Mouse (Mus musculus): Measurements from ENCODE around the gene Zfp13. TPM values are rescaled to one million over a fixed set of nuclear protein-coding genes. Genes with fewer than 3 reads are reported as not detected.
"Not testable (repeated sequence)": the region's sequence is repeated elsewhere in the genome, so short reads cannot be mapped to it uniquely, and the experiment has no call there.

Zfp13 gene
- total RNA-seq, 2 experiments from 2014 or later: 10.6 to 12.5 TPM

DNA sequence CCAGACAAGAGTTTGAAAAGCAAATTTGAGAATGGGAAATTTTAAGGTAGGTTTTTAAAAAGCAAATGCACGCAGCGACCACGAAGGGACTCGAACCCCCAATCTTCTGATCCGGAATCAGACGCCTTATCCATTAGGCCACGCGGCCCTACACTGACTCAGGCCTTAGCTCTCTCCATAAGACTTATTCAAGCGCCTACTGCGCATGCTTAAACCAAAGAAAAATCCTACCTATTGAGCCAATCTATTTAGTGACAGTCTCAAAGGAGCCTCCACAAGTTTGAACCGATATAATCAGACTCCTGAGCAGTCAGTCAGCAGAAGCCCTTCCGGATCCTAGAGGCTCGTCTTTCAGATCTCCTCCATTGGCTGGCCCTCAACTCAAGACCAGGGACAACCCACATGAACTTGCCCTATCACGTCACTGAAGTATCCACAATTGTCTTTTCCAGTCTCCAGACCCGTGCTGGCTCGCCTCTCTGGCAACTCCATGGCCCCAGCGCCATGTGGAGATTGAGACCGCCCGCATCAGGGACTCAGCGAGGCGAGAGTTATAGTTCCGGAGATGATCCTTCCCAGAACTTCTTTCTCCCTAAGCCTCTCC, 49.0 kb downstream of the Zfp13 start:
- DNase-seq: peak; percentile 95

DNA sequence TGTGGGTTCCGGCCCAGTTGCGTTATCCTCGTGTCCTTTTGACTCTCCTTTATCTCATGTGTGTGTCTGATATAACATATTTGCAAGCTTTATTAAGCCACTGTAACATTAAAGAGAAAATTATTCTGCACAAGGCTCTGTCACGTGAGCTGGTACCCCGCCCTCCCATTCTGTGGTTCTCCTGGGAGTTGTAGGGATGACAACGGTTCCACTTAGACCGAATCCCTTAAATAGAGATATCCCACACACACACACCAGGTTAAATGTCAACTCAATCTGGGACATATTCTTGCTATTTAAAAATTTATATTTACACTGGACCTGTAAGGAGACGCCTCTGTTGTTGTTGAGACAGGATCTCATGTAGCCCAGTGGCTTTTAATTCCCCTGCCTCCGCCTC, 49.8 kb downstream of the Zfp13 start:
- no peak for DNase-seq

DNA sequence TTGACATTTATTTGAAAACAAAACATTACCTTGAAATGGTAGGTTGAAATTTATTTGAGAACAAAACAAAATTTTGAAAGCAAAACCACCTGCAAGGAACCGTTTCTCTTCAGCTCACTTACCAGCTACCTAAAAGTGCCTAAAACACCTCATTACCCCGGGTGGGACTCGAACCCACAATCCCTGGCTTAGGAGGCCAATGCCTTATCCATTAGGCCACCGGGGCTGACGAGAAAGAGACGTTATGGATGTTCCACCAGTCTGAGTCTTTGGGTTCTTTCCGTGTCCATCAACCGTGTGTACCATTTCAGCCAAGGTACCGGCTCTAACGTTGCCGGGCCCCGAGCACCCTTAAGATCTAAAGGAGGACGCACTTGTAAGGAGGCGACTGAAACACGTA, 50.7 kb downstream of the Zfp13 start:
- peak; percentile 87 for DNase-seq

DNA sequence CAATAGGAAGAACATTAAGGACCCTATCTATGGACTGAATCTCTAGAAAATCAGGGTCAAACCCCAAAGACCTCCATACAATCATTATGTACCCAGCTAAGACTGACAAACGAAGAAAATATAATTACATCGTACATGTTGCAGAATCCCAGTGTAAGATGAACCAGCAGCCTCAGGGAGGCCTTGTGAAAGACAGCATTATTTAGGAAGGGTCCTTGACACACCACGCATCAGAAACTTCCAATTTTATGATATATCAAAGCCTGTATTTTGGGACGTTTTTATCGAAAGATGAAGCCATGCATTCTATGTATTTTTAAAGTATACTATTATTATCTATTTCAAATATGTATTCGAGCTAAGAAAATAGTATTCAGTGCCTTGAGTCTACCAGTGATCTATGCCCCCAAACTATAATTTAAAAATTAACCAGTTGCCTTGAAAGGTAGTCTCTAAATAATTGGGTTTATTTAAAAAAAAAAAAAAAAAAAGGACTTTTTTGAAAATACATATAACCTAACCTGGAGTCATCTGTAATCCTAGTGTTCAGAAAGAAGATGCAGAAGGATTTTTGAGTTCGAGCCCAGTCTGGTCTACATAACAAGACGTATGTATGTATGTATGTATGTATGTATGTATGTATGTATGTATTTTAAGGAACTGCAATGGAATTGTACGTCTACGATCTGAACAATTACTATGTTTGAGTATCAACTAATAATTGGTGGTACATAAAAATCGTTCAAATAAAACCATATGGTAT, 51.4 kb downstream of the Zfp13 start:
- DNase-seq: no peak

DNA sequence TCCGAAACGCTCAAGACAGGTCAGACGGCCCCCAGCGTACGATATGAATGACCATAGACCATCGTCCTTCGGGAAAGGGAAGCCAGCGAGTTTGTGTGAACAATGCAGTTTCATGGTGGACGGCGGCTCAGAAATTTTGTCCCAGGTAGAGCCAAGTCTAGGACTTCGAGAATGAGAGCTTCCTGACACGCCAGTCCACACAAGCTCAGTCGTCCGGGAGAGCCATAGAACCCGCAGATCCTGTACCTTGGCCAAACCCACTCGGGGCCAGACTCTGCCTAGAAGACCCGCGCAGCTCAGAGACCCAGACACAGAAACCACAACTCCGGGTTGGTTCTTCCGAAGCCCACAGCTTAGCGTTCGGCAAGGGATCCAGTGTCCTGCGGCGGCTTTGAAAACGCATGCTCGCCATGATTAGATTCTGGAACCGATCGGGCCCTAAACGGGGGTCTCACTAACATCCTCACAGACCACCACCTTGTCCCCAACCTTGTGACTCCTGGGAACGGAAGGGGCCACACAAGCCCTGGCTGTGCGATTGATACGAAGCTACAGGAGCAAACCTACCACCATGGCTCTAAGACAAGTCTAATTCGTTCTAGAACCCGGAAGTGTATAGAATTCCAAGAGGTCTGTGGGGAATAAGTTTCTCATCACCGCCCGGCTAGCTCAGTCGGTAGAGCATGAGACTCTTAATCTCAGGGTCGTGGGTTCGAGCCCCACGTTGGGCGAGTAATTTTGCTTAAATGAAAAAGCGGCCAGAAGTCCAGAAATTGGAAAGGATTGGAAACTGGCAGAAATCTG, 52.4 kb downstream of the Zfp13 start:
- DNase-seq: peak; percentile 92

DNA sequence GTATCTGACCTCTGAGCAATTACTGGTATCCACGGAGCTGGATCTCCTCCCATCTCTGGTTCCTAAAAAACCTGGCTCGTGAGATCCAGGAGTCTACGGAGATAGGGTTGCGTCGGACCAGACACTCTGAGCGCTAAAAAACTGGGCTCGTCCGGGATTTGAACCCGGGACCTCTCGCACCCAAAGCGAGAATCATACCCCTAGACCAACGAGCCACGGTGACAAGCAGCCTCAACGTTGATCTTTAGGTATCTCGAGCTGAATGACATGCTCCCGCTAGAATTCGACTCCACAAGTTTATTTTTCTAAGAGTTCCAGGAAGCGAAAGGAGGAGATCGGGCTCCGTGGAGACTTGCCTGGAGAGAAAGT, 53.0 kb downstream of the Zfp13 start:
- DNase-seq: peak; percentile 85

DNA sequence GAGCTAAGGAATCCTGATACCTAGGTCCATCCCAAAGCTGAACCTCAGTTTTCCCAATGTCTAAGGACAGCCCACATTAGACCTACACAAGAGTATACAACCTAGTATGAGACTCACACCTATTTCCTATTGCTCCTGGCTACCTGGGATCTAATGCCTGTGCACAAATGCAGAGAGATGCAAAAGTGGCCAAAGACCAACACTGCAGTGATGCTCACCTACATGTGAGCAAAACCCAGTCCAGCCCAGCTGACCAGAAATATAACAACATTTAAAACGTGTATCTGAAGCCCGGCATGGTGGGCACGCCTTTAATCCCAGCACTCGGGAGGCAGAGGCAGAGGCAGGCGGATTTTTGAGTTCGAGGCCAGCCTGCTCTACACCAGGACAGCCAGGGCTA, 53.4 kb downstream of the Zfp13 start:
- no peak for DNase-seq

DNA sequence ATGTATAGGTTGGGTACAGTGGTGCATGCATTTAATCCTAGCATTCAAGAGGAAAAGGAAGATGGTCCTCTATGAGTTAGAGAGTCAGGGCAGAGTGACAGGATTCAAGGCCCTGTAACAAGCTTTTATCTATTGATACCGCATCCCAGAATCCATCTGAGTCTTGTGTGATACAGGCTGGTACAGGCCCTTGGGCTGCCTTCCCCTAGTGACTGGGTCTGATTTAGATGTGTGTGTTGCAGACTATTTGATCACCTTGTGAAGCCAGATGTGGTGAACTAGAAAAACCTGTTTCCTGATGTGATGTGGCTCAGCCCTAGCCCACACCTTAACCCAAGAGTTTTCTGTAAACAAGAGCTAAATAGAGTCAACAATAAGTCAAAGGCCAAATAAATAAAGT, 54.5 kb downstream of the Zfp13 start:
- DNase-seq: no peak

DNA sequence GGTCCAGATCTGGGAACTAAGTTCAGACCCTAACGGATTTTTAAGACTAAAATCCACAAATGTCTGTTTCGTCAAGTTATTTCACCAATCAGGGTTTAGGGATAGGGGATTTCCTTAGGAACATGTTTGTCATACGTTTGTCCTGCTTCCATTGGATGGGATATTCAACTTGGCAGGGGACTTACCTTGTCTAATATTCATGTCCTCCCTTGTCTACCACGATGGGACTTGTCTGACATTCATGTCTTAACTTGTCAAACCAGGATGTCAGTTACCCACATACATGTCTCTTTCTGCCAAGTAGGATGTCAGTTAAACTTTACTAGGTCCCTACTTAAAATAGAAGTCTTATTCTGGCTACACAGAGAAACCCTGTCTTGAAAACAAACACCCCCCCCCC, 55.3 kb downstream of the Zfp13 start:
- no peak for DNase-seq

DNA sequence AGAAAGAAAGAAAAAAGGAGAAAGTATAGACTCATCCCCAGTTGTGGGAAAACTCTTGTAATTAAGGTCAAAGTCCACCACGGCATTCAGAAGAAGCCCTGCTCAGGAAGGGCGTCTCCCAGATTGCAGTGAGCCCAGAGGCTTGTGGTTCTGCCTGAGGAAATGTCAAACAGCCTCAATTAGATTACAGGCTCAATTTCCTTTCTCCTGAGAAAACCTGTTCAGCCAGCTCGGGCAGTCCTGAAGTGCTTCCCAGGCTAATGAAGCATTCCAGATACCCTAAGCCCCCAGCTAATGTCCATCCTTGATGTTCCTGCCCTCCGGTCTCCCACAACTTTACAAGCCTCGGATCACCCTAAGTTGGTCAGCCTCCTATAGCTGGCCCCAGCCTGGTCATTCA, 56.0 kb downstream of the Zfp13 start:
- DNase-seq: no peak

DNA sequence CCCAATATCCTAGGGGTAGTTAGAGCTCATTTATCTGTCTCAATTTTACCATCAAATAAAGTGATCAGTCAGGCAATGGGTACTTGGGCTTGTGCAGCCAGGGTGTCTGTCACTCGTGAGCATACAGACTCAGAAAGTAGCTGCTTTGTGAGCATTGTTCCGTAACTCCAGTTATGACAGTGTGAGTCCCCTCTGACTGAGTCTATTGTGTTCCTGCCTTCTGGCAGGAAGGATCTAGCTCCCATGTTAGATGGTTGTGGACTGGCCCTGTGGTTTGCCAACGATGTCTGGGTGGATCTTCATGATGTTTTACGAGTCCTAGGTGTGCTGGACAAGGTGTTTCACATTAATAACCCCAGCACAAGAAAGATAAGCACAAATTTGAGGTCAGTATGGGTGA, 56.5 kb downstream of the Zfp13 start:
- no peak for DNase-seq

DNA sequence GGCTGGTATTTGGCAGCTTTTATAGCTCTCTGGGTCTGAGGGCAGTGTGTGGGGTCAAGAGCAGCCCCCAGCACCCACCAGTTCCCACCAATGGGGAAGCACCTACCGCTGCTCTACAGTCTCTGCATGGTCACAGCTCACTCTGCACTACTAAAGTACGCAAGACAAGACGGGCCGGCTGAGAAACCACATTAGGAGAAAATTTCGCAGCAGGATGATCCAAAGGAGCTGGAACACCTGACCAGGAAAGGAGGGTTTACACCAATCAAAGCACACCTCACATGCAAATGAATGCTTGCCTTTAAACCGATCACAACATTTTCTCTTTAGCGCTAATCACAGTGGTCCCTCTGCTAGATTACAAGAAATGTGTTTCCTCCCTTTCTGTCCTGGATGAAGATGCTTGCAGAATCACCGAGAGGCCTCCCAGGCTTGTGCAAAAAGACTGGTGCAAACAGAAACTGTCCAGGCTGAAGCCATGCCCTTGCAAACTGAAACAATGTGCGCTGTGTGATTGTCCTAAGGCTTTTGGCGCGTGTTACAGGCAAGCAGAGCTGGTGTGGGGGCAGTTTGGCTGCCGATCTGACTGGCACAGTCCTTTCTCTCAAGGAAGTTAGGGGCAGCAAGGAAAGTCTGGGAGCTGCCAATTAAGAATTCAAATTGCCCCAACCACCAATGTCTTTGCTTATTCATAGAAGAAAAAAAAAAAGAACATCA, 57.1 kb downstream of the Zfp13 start:
- no peak for DNase-seq

DNA sequence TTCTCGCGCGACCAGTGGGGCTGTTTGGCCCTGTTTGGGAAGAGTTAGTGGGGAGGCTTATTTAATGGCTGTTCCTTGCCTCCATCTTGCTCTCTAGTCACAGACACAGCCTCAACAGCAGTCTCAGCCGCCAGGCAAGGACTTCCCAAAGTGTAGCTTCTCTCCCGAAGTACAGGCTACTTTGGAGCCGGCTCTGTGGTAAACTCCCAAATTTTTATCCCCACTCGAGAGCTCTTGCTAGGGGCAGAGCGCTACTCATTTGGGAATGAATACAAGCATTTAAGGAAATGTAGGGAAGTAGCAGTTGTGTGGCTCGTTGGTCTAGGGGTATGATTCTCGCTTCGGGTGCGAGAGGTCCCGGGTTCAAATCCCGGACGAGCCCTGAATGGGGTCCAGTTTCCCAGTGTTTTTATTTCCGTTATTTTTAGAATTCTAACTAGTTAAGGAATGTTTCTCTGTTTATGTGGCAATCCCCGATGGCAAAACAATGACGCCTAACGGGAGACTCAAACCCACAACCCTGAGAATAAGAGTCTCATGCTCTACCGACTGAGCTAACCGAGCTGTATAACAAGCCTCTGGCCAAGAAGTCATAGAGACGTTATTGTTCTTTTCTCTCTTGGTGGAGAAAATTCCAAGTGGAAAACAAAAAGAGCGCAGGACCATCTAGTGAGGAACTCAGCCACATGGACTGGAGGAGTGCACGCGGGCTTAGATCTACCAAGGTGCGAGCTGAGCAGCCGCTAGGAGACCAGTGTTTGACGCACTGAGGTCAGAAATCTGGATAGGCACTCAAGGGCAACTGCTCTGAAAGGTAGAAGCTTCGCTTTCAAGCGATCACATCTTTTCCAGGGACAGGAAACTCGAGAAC, 58.4 kb downstream of the Zfp13 start:
- no peak for DNase-seq

DNA sequence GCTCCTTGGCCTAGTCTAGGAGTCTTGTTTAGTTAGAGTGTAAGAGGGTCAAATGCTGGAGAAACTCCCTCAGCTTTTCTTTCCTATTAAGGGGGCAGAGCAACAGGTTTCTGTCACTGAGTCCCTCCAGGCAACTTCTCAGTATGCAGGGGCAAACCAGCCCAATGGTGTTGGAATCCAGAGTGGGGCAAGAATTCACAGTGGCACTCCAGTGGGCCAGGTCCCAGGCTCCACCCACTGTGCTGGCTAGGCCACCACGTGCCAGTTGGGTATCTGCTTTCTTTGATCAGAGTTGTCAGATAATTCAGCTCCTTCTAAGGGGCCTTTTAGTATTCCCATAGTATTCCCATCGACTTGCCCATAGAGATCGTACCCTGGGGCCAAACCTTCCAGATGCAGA, 59.2 kb downstream of the Zfp13 start:
- DNase-seq: no peak

DNA sequence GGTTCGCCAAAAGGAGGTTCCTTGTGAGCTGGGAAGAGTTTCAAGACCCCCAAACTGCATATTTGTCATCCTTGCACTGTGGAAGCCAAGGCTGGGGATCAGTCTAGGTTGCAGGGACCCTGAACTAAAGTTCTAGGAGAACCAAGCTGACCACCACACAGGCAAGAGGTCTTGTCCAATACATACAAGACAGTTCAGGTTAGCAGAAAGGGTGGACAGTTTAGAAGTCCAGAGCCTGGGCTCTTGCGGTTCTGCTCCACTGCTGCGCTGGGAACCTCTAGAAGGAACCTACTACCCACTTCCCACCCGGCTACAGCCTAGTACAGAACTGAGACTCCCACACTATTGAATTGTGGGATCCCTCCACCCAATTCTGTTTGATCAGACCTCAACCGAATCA, 59.7 kb downstream of the Zfp13 start:
- DNase-seq: no peak

DNA sequence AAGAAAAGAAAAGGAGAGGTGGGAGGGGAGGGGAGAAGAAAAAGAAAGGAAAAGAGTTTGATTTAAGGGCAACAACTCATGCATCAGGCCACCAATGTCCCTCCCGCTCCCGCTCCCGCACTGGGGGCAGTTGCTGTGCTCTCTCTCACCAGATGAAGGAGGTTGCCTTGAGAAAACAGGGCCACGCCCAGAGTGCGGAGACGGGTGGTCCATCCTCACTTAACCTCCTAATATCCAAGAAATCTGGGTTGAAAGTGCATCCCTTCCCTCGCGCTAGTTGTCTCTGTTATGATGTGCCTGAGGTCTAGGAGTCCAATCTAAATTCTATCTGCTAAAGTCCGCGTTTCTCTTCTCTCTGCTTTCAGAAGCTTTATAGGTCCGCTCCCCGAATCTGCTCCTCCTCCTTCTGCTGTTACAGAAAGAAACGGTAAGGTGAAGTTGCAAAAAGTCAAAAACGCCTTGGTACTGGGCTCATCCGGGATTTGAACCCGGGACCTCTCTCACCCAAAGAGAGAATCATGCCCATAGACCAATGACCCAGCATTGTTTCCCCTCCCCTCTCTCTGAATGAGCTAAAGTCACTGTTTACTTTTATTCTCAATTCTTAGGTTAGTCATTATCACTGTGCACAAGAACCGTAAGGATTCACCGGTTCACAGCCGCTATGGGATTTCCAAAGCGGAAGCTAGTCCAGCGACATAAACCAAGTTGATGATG, 60.8 kb downstream of the Zfp13 start:
- no peak for DNase-seq

DNA sequence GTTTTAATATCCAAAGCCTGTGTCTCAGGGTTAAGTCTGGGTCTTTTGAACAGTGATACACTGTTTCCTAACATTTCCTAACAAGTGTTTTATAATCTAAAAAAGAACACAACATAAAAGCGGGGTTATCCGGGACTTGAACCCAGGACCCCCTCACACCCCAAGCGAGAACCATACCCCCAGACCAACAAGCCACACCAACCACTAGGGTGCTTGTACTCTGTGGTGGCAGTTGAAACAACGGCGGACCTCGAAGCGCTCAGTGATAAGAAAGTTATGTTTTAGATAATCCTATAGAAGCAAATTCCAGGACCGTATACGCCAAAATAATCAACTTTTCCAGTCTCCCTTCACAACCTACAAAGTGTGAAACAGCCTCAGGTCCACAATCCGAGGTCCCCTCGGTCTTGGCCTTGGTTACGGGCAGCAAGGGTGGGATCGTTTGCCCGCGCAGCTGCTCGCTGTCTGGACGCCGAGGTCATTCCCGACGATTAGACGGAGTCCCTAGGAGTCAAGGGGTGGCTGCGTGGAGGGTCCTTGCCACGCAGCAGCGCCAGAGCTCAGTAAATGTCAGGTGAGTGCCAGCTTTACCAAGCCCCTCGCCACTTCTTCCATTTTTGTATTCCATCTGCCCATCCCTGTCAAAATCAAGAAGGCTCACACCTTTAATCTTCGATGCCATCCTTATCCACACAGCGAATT, 61.6 kb downstream of the Zfp13 start:
- no peak for DNase-seq

DNA sequence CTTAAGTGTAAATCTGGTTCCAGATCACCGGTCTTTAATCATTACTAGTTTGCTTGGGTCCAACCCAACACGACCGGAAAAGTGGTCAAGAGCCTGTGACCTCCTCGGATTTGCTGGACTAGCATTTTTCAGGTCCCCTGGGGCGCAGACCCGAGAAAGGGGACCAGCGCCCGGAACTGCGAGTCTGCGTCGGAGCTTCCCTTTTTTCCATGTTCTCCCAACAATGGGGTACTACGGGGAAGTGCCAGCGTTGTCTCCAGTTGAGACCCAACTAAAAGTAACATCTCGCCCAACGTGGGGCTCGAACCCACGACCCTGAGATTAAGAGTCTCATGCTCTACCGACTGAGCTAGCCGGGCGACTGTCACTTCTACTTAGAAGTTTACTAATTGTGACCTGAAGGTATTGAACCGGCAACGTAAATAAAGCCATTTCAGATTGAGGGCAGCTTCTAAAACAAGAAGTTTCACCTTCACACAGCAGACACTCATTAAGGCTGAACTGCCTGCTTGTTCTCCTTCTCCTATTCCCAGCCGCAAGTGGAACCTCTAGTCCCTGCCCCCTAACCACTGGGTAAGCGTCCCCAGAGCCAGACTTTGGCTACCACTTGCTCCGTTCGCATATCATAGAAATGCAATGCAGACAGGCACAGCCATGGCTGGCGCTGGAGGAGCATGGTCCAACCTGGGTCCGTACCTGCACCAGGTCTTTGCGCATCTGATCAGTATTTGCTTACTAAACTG, 64.1 kb downstream of the Zfp13 start:
- not testable (repeated sequence) for DNase-seq

DNA sequence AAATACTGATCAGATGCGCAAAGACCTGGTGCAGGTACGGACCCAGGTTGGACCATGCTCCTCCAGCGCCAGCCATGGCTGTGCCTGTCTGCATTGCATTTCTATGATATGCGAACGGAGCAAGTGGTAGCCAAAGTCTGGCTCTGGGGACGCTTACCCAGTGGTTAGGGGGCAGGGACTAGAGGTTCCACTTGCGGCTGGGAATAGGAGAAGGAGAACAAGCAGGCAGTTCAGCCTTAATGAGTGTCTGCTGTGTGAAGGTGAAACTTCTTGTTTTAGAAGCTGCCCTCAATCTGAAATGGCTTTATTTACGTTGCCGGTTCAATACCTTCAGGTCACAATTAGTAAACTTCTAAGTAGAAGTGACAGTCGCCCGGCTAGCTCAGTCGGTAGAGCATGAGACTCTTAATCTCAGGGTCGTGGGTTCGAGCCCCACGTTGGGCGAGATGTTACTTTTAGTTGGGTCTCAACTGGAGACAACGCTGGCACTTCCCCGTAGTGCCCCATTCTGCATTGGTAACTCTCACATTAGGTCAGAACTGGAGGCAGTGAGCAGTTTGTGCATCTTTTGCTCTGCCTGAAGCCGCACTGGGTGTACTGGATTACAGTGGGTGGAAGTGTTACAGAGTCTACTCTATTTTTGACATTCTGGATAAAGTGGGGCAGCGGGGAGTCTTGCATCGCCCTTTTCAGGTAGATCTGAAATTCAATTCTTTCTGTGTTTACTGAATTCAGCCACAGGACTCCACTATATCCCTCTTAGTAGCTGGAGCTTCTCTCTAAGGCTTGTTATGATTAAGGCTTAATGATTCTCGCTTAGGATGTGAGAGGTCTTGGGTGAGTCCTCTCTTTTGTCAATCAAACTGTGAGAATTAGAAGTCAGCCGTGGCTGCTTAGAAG, 65.4 kb downstream of the Zfp13 start:
- DNase-seq: not testable (repeated sequence)

All from adrenal gland, postnatal 10 days (tissue).